Mouse (Mus musculus) MEL (cell line): ENCODE measurements around the gene Thsd4. TPM values are rescaled to one million over a fixed set of nuclear protein-coding genes. Genes with fewer than 3 reads are reported as not detected.

Experiments used
- DNase-seq: peaks from one replicate; pipeline ENCODE4 v3.0.0; 2011; ENCODE audit warnings: low read depth, low spot score
- H3K27ac ChIP-seq: 2 replicates; pipeline ENCODE4 v1.5.1; 2012; ENCODE audit warnings: low read depth, mild to moderate bottlenecking, control low read depth, low read length, moderate library complexity; ENCODE audit not compliant: control insufficient read depth
- H3K27me3 ChIP-seq, 2 experiments: fragments of 150-350 bp in 1 of 2; sonication (generic) in 1 of 2; 2 replicates each; pipeline ENCODE4 v1.6.1; 2012; ENCODE audit warnings: low read length in 2 of 2, mild to moderate bottlenecking in 2 of 2, improper control_type of control experiment in 1 of 2, moderate library complexity in 1 of 2; ENCODE audit not compliant: insufficient read depth in 2 of 2, control insufficient read depth in 1 of 2
- H3K36me3 ChIP-seq, 2 experiments: 2 replicates each; pipeline ENCODE4 v1.6.1; 2012 to 2014; ENCODE audit warnings: low read length in 2 of 2, improper control_type of control experiment in 1 of 2, inconsistent platforms in 1 of 2, mild to moderate bottlenecking in 1 of 2; ENCODE audit not compliant: insufficient read depth in 2 of 2, control insufficient read depth in 1 of 2
- H3K4me1 ChIP-seq, 2 experiments: fragments of 150-350 bp in 1 of 2; sonication (generic) in 1 of 2; 2 replicates each; pipeline ENCODE4 v1.6.1; 2012; ENCODE audit warnings: low read length in 2 of 2, improper control_type of control experiment in 1 of 2, mild to moderate bottlenecking in 1 of 2; ENCODE audit not compliant: insufficient read depth in 2 of 2, control insufficient read depth in 1 of 2
- H3K4me3 ChIP-seq, 2 experiments: fragments of 150-350 bp in 1 of 2; sonication (generic) in 1 of 2; 2 replicates each; pipeline ENCODE4 v1.5.1; 2012; ENCODE audit warnings: low read depth in 2 of 2, low read length in 2 of 2, mild to moderate bottlenecking in 2 of 2, moderate library complexity in 2 of 2, control low read depth in 1 of 2, improper control_type of control experiment in 1 of 2; ENCODE audit not compliant: control insufficient read depth in 1 of 2, insufficient read depth in 1 of 2
- H3K79me2 ChIP-seq: 2 replicates; pipeline ENCODE4 v1.6.1; 2012; ENCODE audit warnings: mild to moderate bottlenecking, low read length, moderate library complexity; ENCODE audit not compliant: control insufficient read depth, poor library complexity, insufficient read depth
- H3K9ac ChIP-seq: 2 replicates; pipeline ENCODE4 v1.6.1; 2012; ENCODE audit warnings: low read depth, mild to moderate bottlenecking, control low read depth, low read length, moderate library complexity; ENCODE audit not compliant: control insufficient read depth, poor library complexity, severe bottlenecking
- H3K9me3 ChIP-seq: fragments of 150-350 bp; sonication (generic); replicated peaks from 2 replicates; pipeline ENCODE4 v1.6.1; 2012; ENCODE audit warnings: mild to moderate bottlenecking, low read length, improper control_type of control experiment, moderate library complexity; ENCODE audit not compliant: insufficient read depth
- CHD2 ChIP-seq: IDR thresholded peaks from 2 replicates; pipeline ENCODE4 v1.6.1; 2011; ENCODE audit warnings: low read length, improper control_type of control experiment
- ELF1 ChIP-seq: IDR thresholded peaks from 2 replicates; pipeline ENCODE4 v1.6.1; 2014; ENCODE audit warnings: low read depth, mild to moderate bottlenecking, inconsistent platforms, low read length, improper control_type of control experiment, moderate library complexity
- ETS1 ChIP-seq: IDR thresholded peaks from 2 replicates; pipeline ENCODE4 v1.6.1; 2012; ENCODE audit warnings: low read depth, mild to moderate bottlenecking, inconsistent platforms, low read length, improper control_type of control experiment, moderate library complexity
- GABPA ChIP-seq: IDR thresholded peaks from 2 replicates; pipeline ENCODE4 v1.6.1; 2012; ENCODE audit warnings: low read depth, mild to moderate bottlenecking, inconsistent platforms, low read length, improper control_type of control experiment, moderate library complexity
- NRF1 ChIP-seq: IDR thresholded peaks from 2 replicates; pipeline ENCODE4 v1.6.1; 2014; ENCODE audit warnings: low read depth, mild to moderate bottlenecking, inconsistent platforms, low read length, improper control_type of control experiment, moderate library complexity; ENCODE audit not compliant: poor library complexity, insufficient read depth, severe bottlenecking
- POLR2A ChIP-seq, 2 experiments: IDR thresholded peaks; 2 replicates each; pipeline ENCODE4 v1.6.1; 2011 to 2012; ENCODE audit warnings: low read length in 2 of 2, mild to moderate bottlenecking in 2 of 2, control low read depth in 1 of 2, improper control_type of control experiment in 1 of 2, low read depth in 1 of 2, moderate library complexity in 1 of 2; ENCODE audit not compliant: control insufficient read depth in 1 of 2, insufficient read depth in 1 of 2, poor library complexity in 1 of 2
- POLR2AphosphoS2 ChIP-seq: IDR thresholded peaks from 2 replicates; pipeline ENCODE4 v1.6.1; 2011; ENCODE audit warnings: low read length, improper control_type of control experiment
- POLR2AphosphoS5 ChIP-seq: IDR thresholded peaks from 2 replicates; pipeline ENCODE4 v1.6.1; 2012; ENCODE audit warnings: low read depth, borderline replicate concordance, mild to moderate bottlenecking, inconsistent platforms, low read length, moderate library complexity, mixed read lengths
- SMC3 ChIP-seq: IDR thresholded peaks from 2 replicates; pipeline ENCODE4 v1.6.1; 2011; ENCODE audit warnings: low read depth, low read length, improper control_type of control experiment
- TBP ChIP-seq: IDR thresholded peaks from 2 replicates; pipeline ENCODE4 v1.8.0; 2011; ENCODE audit warnings: low read depth, low read length, improper control_type of control experiment
- UBTF ChIP-seq: IDR thresholded peaks from 2 replicates; pipeline ENCODE4 v1.6.1; 2012; ENCODE audit warnings: low read depth, mild to moderate bottlenecking, inconsistent platforms, low read length, improper control_type of control experiment, moderate library complexity, borderline replicate concordance; ENCODE audit not compliant: insufficient read depth
- ZKSCAN1 ChIP-seq: IDR thresholded peaks from 2 replicates; pipeline ENCODE4 v1.6.1; 2012; ENCODE audit warnings: low read depth, mild to moderate bottlenecking, inconsistent platforms, low read length, improper control_type of control experiment, moderate library complexity
- polyA plus RNA-seq, 2 experiments: library from polyadenylated mRNA; stranded (reverse) in 1 of 2; unstranded in 1 of 2; fragments of >175 nt in 1 of 2; fragments of >200 nt in 1 of 2; gene quantifications; 2 replicates each; pipeline versions ENCODE4 v1.2.1 to v1.2.4; 2012; ENCODE audit warnings: low replicate concordance in 2 of 2, low read depth in 1 of 2; ENCODE audit not compliant: insufficient read length in 2 of 2, insufficient read depth in 1 of 2, missing spikeins in 1 of 2
- total RNA-seq: library from RNA; depleted of rRNA; stranded (reverse); fragments of 300-350 nt; gene quantifications from 2 replicates; pipeline ENCODE4 v1.2.3, GENCODE M21; 2012

Thsd4 gene
- total and polyA plus RNA-seq, 3 experiments, result 0.08 TPM; not detected in 1

- H3K36me3 ChIP-seq, result no peaks in the 10 kb centered on the region
- no peaks in the 10 kb centered on the region for H3K9me3 ChIP-seq
- H3K9ac ChIP-seq, result no peak overlapping the region
- H3K4me1 ChIP-seq, result no peaks in the 10 kb centered on the region
- H3K79me2 ChIP-seq, result no peaks in the 10 kb centered on the region
- DNase-seq, result no peak
- H3K27me3 ChIP-seq, result no peaks in the 10 kb centered on the region
- H3K27ac ChIP-seq, result no peak overlapping the region
- H3K4me3 ChIP-seq, result no peak overlapping the region
- TF ChIP-seq NRF1, result no peak
- TF ChIP-seq POLR2AphosphoS2, result no peak
- TF ChIP-seq ETS1, result no peak
- TF ChIP-seq ZKSCAN1, result no peak
- no peak for TF ChIP-seq CHD2
- TF ChIP-seq ELF1, result no peak
Measured at GRCm38 (mm10) chr9:60218396-60218795, 303.4 kb downstream of the Thsd4 start.

GRCm38 (mm10) chr9:60216029-60216428 lies 305.8 kb downstream of the Thsd4 start:
- no peaks in the 10 kb centered on the region for H3K9me3 ChIP-seq
- H3K79me2 ChIP-seq, result no peaks in the 10 kb centered on the region
- no peak overlapping the region for H3K9ac ChIP-seq
- no peak overlapping the region for H3K27ac ChIP-seq
- no peak for DNase-seq
- TF ChIP-seq SMC3, result no peak
- TF ChIP-seq POLR2AphosphoS5, result no peak
- no peak for TF ChIP-seq TBP
- no peak for TF ChIP-seq NRF1
- TF ChIP-seq GABPA, result no peak
- TF ChIP-seq ZKSCAN1, result no peak
- no peak for TF ChIP-seq POLR2A (IDR thresholded peaks at IDR 0.05; ENCODE audit: control insufficient read depth in 1 of 2, insufficient read depth in 1 of 2, low read depth in 1 of 2, low read length in 2 of 2, poor library complexity in 1 of 2)
- TF ChIP-seq, all 39 proteins: peak for 0
- Histone ChIP-seq H3K36me3 (no peaks in the 10 kb centered on the region), H3K27me3 (no peaks in the 10 kb centered on the region), H3K4me3 (no peak overlapping the region), H3K4me1 (no peaks in the 10 kb centered on the region)

GRCm38 (mm10) chr9:60213111-60213510 lies 308.7 kb downstream of the Thsd4 start:
- Histone ChIP-seq H3K79me2 (no peaks in the 10 kb centered on the region), H3K4me1 (no peaks in the 10 kb centered on the region), H3K9ac (no peak overlapping the region), H3K4me3 (no peak overlapping the region), H3K36me3 (no peaks in the 10 kb centered on the region), H3K27ac (no peak overlapping the region), H3K27me3 (no peaks in the 10 kb centered on the region), H3K9me3 (no peaks in the 10 kb centered on the region)
- TF ChIP-seq UBTF (no peak), SMC3 (no peak)
- DNase-seq, result no peak
